Mouse (Mus musculus) retina, adult 2 months (tissue): Measurements from ENCODE around the gene Prpf3.
"Not testable (repeated sequence)": the region's sequence is repeated elsewhere in the genome, so short reads cannot be mapped to it uniquely, and the experiment has no call there.

Experiments
- DNase-seq: peaks from one replicate; pipeline ENCODE4 v3.0.0-alpha.2; 2012; ENCODE audit warnings: low read depth, low spot score

Prpf3 gene

DNA sequence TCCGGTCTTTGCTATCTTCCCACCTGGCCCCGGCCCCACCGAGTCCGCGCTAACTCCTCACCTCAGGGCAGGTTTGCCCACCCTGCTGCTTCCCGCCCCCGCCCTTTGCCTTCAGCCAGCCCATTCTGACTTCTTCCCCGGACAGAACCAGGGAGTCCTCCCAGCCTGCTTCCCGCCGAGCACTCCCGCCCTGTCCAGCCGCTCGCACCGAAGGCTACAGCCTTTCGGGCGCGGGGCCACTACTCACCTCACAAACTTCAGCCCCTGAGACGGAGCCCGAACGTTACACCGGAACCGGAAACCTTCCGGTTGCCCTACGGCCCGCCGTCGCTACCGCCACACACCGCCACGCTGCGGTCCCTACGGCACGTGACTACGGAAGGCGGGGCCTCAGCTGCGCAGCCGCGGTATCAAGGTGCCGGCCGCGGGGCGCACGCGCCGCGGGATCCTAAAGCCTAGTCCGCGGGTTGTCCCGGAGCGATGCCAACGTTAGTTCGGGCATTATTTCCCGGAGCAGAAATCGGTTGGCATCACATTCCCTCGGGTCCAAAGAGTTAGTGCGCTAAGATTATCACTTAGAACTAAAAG, at the start of gene Prpf3:
Prpf3 (minus strand) TSS at position 384 of the 588 bp plus-strand sequence.
- DNase-seq: peak; percentile 83

DNA sequence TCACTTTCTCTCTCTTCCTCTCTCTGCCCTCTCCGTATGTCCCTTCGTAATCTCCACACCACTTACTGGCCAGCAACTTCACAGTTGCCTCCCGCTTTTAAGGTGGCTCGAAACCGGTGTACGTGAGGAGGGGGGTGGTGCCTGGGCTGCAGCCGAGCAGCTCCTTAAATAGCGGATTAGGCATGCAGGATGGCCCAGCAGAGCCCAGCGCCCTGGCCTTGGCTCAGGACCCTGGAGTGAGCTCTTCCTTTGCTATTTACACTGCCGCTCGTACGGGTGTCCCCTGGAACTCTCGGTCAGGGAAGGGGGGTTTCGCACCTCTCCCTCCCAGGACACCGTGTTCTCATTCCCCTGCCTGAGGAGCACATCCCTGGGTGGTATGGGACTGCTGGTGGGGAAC, 48.9 kb upstream of the Prpf3 start, which contains the start of gene Car14:
Car14 (minus strand) TSS at position 124 of the 400 bp plus-strand sequence.
- DNase-seq: no peak

DNA sequence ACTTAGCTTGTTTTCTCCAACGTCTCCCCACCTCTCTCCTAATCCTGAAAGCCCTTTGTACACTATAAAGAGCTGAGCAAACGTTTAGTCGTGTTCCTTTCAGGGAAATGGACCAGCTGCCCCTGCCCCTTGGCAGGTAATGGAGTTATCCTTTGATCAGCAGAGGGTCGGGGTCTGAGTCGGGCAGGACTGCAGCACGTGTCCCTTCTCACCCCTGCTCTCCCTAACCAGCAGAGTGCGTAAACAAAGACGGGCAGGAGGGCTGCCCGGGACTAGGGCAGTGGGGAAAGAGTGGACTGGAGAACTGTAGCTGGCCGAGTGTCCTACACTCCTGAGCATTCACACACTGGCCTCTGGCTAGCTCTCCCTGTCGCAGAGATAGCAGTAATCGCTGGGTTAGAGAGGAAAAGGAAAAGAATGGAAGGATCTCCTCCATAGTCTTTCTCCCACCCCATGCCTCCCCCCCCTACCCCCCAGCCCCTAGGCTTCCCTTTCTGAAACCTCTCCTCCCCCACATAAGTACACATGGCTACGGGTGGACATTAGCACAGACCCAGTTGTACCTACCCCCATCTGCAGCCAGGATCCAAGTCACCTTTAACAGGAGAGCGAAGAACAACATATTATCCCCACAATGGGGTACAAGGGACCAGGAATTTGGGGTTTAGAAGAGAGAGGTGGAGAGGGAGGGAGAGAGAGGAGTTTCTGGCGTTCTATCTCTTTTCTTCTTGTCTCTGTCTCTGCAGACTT, 48.2 kb upstream of the Prpf3 start:
- DNase-seq: no peak

DNA sequence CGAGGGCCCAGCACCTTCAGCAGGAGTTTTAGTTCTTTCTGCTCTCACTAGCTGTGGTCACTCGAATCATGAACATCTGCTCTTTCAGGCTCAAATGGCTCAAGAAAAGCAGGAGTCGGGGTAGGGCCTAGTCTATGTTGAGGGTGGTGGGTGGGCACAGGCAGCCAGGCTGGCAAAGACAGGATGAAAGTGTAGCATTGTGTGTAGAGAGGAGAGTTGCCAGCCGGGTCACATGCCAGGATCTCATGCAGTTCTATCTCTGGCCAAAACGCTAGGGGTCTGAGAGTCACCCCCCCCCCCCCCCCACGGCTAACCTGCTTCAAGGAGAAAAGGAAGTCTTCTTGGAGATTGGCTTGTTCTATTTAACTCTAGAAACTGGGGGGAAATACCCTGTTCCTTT, 47.0 kb upstream of the Prpf3 start:
- DNase-seq: no peak

DNA sequence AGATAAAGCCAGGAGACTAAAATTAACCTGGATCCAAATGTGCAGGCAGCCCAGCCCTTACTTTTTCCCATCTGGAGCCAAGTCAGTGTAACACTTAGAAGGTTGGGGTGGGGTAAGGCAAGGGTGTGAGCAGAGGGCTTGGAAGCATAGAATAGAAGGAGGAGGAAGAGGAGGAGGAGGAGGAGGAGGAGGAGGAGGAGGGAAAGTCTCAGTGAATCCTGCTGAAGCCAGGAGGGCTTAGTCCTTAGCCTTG, 46.6 kb upstream of the Prpf3 start:
- no peak for DNase-seq

DNA sequence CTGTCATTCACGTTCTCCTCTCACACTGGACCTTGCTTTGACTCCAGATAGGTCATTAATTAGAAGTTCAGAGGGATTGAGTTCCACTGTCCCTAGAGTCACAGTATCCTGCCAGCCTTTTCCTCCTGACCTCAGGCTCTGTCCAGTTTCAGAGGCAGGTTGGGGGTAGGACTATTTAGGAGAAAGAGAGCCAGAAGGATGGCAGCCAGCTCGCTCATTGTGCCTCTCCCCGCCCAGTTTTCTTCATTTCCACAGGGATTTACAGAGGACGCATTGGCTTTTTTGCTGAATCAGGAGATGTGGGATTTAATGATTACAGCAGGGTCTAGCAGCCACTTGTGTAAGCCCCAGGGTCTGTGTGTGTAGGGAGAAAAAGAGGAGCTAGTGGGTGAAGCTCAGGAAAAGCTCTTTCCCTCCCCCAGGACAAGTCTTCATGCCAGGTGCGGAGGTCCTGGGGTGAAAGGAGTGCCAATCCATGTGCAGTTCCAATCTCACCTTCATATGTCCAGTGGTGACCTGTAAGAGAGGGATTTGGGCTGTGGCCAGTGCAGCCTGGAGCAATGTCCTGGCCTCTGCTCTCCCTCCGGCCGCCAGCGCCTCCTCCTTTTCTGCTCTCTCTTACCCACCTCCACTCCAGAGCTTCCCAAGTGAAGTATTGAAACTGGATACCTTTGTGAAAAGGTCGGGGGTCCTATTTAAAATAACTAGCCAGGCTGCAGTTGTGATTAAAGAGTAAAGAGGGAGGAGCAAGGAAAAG, 46.1 kb upstream of the Prpf3 start:
- DNase-seq: no peak

DNA sequence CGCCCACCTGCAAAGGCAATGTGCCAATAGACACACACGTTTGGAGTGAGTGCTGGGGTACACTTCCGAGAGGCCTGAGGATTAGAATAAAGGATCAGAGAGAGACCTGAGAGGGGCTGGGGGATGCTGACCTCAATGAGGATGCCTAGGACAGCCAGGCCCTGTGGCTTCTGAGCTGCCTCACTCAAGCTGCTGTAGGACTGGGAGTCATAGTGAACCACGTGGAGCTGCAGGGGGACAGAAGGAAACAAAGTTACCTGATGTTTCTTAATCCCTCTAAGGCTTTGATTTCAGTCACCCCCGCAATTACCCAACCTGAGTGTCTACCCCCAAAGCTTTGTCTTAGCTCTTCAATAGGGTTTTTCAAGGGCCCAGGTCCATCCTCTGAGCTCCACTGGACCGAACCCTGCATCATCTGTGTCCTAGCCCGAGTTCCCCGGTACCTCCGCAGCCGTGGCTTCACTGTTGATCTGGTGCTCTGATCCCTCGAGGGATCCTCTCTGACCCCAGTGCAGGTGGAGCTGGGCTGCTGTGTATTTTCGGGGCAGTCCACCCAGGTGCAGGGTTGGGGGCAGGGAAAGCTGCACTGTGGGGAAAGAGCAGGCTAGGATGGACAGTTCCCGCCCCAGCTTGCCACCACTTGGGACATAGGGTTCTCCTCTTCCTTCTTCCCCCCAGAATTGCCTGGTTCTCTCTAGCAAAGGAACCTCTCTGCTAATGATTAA, 44.3 kb upstream of the Prpf3 start:
- no peak for DNase-seq

DNA sequence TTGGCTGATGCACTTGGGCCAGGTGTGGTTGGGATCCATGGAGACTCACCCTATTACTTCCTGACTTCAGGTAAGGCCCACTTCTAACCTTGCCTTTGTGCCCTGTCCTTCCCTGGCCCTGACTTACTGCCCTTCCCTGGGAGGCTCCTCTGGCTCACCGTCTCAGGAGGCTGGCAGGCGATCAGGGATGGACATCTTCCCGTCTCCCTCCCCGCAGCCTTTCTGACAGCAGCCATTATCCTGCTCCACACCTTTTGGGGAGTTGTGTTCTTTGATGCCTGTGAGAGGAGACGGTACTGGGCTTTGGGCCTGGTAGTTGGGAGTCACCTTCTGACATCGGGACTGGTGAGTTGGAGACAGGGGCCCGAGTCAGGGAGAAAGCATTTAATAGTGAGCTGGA, 39.8 kb upstream of the Prpf3 start:
- DNase-seq: not testable (repeated sequence)

DNA sequence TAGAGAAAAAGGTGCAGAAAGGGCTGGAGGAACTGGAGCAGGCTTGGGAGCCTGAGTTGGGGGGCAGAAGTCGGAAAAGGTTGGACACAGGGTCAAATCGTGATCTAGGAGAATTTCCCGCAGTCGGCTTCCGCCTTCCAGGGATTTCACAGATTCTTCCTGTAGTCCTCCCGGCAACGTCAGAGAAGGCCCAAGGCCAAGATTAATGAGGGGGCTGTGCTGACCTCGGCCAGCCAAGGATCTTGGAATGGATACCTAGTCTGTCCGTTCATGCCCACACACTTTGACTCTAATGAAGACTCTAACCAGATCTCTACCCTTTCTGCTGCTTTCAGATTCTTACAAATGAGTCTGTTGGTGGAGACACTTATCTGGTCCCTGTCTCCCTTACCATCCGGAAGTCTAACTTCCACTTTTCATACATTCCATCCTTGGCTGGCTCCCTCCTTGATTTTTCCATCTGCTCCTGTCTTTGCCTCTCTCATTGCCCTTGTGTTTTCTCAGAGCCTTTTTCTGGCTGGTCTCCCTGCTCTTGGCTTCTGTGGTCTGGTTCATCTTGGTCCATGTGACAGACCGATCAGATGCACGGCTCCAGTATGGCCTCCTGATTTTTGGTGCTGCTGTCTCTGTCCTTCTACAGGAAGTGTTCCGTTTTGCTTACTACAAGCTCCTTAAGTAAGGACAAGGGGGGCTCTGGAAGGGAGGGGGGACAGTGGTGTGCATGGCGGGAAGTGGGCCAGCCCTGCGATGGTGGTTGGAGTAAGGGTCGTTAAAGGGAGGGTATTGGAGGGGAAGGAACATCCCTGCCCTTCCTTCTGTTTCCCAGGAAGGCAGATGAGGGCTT, 38.9 kb upstream of the Prpf3 start:
- no peak for DNase-seq

DNA sequence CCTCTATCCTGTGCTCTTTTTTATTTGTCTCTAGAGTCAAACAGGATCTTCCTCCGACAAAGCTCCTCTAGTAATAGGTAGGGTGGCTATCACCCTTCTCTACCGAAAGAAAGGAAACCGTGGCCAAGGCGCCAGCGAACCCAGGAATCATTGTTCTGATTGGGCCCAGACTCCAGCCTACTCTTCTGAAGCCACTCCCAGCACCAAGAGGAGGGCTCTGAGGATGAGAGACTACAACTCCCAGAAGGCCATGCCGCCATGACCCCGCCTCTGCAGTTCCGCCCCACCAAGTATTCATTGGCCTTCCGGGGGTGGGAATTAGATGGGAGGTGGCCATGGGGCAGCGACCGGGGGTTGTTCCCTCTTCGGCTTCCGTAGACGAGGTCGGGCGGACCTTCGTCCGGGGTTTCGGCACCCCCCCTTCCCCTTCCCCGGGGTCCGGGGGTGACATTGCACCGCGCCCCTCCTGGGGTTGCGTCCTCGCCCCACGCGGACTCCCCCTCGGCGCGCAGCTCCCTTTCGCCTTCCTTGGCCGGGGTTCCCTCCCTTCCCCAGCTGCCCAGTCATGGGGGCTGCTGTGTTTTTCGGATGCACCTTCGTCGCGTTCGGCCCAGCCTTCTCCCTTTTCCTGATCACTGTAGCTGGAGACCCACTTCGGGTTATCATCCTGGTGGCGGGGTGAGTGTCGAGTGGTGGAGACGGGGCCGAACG, 38.1 kb upstream of the Prpf3 start, which contains the start of gene Aph1a:
Aph1a (plus strand) TSS at position 364 of the 711 bp plus-strand sequence.
- peak; percentile 92 for DNase-seq

DNA sequence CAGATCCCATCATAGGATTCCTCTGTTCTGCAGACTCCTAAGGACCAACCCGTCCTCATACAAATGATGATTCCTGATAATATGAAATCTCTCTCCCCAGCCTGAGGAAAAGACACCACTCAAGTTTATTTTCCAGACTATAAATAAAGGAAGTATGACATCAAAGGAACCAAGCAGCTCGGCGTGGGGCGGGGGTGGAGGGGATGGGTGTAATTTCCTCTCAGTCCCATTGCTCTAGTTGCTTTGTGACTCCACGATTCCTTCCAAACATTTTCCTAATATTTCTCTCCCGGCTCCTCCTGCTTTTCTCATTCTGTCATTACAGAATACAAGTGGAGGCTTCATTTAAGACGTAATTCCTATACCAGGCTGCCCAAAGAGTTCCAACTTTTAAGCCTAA, 37.4 kb upstream of the Prpf3 start:
- DNase-seq: no peak

DNA sequence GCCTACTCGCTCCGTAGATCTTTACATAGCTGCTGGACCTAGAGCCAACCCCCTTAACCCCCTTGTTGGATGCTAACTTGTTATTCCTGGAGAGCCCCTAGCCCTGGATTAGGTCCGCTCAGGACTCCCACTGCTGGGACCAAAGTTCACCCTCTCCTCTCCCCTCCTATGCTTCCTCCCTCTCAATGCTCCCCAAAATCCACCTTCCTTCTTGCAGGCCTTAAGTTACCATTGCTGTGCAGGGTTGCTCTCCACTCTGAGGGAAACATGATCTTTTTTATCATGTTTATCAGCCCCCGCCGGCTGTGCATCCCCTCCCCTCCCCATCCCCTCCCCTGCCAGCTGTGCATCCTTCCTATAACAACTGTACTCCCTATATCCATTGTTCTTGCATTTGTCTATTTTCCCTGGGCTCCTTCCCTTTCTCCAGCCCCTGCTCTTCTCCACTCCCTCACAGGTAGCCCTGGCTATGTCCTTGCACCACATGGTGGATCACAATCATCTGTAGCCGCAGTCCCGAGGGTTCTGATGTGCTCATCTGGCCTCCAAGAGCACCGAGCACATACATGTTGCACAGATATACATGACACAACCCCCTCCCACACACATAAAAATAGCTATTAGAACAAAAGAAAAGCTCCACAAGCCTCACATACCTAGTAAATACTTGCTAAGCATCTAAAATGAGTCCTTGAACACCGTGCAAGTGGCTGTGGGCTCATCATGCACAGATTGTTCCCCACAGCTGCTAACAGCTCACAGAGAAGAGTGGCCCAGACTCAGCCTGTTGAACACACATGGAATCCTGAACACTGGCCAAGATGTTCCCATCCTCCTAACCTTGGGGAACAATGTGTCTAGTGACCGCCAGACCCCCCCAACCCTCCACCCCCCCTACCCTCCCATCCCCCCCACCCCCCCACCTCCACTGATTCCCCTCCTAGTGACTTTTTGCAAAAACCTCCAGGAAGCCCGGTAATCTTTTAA, 36.7 kb upstream of the Prpf3 start:
- no peak for DNase-seq

DNA sequence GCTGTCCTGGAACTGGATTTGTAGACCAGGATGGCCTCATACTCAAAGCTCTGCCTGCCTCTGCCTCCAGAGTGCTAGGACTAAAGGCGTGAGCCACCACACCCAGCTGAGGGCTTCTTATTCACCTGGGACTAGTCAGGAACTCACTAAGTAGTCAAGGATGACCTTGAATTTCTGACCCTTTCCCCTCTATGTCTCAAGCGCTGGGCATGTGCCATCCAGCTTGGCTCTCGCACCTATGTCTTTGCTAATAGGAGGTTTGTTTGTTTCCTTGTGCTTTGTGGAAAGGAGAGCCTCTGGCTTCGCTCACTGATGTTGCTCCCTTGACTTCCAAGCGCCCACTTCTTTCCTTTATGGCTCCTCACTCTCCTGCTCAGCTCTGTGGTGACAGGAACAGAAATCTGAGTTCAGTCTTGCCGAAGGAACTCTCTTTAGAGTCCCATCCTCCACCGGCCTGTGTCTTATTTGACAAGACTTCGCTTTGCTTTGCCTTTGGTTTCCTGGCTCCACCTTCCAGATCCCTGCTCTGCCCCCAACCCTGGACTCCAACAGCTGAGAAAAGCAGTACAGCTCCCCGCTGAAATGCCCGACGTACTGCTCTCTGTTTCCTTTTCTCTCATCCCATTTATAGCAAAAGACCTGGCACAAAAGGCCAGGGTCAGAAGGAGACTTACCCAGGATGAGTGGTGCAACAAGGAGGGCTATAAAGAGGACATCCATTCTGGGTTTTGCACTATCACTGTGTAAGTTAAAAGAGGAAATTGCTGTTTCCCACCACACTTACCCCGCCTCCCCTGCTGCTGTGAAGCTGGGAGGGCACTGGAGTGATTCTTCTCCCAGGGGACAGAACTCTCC, 35.8 kb upstream of the Prpf3 start, which contains the start of gene BC028528:
BC028528 (minus strand) TSS at position 795 of the 855 bp plus-strand sequence.
- no peak for DNase-seq

DNA sequence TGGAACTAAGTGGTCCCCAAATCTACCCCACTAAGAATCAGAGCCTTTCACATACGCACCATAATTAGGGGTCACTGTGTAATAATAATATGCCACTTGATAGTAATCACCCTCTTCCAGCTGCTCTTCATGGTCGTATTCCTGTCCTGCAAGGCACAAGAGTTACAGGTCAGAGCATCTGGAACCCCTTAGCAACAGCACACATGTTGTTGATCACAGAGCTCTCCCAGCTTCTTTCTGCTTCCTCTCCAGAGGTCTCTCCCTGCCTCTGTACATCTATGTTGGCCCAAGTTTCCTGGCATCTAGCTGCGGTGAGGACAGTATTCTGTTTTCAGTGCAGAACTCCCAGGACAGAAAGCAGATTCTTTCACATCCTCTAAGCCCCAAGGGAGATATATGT, 34.0 kb upstream of the Prpf3 start:
- no peak for DNase-seq

DNA sequence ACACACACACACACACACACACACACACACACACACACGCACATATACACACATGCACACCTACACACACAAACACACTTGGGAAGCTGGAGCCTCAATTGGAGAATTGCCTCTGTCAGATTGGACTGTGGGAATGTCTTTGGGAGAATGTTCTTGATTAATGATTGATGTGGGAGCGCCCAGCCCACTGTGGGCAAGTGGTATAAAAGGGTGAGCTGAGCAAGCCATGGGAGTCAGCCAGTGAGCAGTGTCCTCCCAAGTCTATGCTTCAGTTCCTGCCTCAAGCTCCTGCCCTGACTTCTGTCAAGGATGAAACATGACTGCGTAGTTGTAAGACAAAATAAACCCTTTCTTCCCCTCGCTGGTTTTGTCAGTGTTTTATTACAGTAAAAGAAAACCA, 31.9 kb upstream of the Prpf3 start:
- DNase-seq: no peak

DNA sequence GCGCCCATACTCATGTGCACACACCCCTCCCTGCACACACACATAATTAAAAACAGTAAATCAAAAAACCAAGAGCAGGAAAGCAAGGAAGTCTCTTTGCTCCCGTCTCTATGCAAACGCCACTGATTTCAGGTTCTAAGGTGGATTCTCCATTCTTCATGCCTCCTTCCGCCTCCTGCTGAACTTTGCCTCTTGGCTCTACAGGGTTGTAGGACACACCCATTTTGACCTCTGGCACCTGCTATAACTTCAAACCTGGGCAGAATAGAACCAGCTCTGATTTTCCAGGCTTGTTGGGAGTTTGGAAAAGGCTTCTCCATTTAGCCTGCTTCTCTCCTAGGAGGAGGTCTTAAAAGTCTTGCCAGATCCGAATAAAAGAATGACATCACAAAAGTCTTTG, 28.7 kb upstream of the Prpf3 start:
- DNase-seq: no peak

DNA sequence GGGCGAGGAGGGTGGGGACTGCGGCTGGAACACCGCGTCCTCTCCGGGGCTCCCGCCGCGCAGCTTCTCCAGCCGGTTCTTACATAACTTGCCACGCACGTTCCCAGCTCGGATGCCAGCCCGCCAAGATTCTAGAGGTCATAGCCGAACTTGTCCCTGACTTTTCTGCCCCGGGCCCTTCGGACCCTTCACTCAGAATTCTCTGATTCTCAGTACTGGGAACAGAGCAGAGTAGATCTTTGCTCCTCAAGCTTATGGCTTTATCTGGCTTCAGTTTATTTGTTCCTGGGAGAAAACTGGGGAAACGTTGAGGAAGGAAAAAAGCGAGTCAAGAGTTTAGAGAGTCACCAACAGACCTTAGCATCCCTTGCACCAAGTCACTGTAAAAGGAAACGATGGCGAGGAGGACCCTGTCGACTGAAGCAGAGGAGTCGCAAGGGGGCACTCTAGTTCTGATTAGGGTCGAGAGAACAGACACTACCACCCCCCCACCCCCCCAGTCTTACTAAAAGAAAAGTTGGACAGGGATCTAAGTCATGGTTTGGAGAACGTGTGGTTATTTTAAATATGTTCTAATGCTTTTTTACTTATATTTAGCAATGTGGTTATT, 27.2 kb upstream of the Prpf3 start:
- no peak for DNase-seq
